8 mouse cellular contexts compared by ENCODE assay signal in genomic region chr9:122027081-122027913, GRCm38 (mm10). TPM values are rescaled to one million over a fixed set of nuclear protein-coding genes. Genes with fewer than 3 reads are reported as not detected.
DNase-seq lines count a peak whose midpoint lies in the region; ATAC-seq and TF ChIP-seq lines count a peak whose summit lies in the region.

No protein-coding gene starts in this region.

- H3K4me3 ChIP-seq in brown adipose tissue, adult 24 weeks (ENCODE audit: insufficient read depth, low read depth, low read length), result no peak overlapping the region
- H3K4me3 ChIP-seq in intestine, postnatal 0 days (ENCODE audit: low read depth, low read length), result no peak overlapping the region
- no peak overlapping the region for H3K4me3 ChIP-seq in lung, postnatal 0 days (ENCODE audit: low read depth, low read length)

- no peaks in the 10 kb centered on the region for H3K9me3 ChIP-seq in intestine, postnatal 0 days (ENCODE audit: control insufficient read depth)
- no peaks in the 10 kb centered on the region for H3K9me3 ChIP-seq in lung, postnatal 0 days (ENCODE audit: low read length)

- peak; percentile 77 for DNase-seq in adipocyte (ENCODE audit: low spot score)
- DNase-seq in heart, adult 11 months, result peak; percentile 100
- peak; percentile 59 for DNase-seq in lung, postnatal 0 days (ENCODE audit: low spot score)
- no peak for DNase-seq in left cerebral cortex, postnatal 36 days (ENCODE audit: low spot score in 2 of 2)
- no peak for DNase-seq in natural killer cell, adult 2 months (ENCODE audit: low spot score in 2 of 2)
- DNase-seq in spleen, postnatal 4 days (ENCODE audit: low spot score in 2 of 2), result no peak

- intact Hi-C loops in left cerebral cortex, postnatal 36 days (cut with DNase I), result no loop called here

- H3K4me2 ChIP-seq in intestine, postnatal 0 days (replicated peaks; ENCODE audit: low read depth), result no peak overlapping the region
- no peak overlapping the region for H3K4me2 ChIP-seq in lung, postnatal 0 days (replicated peaks; ENCODE audit: low read depth, low read length)

- peak; percentile 90 for TF ChIP-seq EP300 in lung, postnatal 0 days (IDR thresholded peaks at IDR 0.05)

- no peak for ATAC-seq in intestine, postnatal 0 days
- ATAC-seq in lung, postnatal 0 days, result peak; percentile 56

- 62% methylated on average over 6 of the region's 6 CpGs for WGBS in intestine, postnatal 0 days
- 57% methylated on average over 6 of the region's 6 CpGs for WGBS in lung, postnatal 0 days

- H3K27me3 ChIP-seq in intestine, postnatal 0 days (replicated peaks; ENCODE audit: control insufficient read depth, insufficient read depth, low read length), result no peaks in the 10 kb centered on the region
- H3K27me3 ChIP-seq in lung, postnatal 0 days (replicated peaks; ENCODE audit: insufficient read depth, low read length), result no peaks in the 10 kb centered on the region

- H3K27ac ChIP-seq in brown adipose tissue, adult 24 weeks (replicated peaks; ENCODE audit: low read depth, low read length), result peak overlapping the region; percentile 100
- peak overlapping the region; percentile 12; the same call in 1 of the 2 replicates for H3K27ac ChIP-seq in intestine, postnatal 0 days (ENCODE audit: low read depth, low read length)
- peak overlapping the region; percentile 81 for H3K27ac ChIP-seq in lung, postnatal 0 days (ENCODE audit: low read length)

- no peaks in the 10 kb centered on the region for H3K36me3 ChIP-seq in intestine, postnatal 0 days (ENCODE audit: control insufficient read depth, insufficient read depth)
- H3K36me3 ChIP-seq in lung, postnatal 0 days (ENCODE audit: insufficient read depth, low read length), result no peaks in the 10 kb centered on the region

- peaks cover 67% of the 10 kb centered on the region for H3K4me1 ChIP-seq in brown adipose tissue, adult 24 weeks (ENCODE audit: control insufficient read depth, insufficient read depth, insufficient read length, low read length)
- H3K4me1 ChIP-seq in intestine, postnatal 0 days (replicated peaks; ENCODE audit: control insufficient read depth, insufficient read depth, low read length), result 0 out of 2 replicates have a peak, but pooled peaks cover 3% of the 10 kb centered on the region
- H3K4me1 ChIP-seq in lung, postnatal 0 days (ENCODE audit: insufficient read depth, low read depth, low read length), result peaks cover 13% of the 10 kb centered on the region; the same call in 1 of the 2 replicates

- no peak for TF ChIP-seq CTCF in intestine, postnatal 0 days (IDR thresholded peaks at IDR 0.05; ENCODE audit: low read depth)
- TF ChIP-seq CTCF in lung, postnatal 0 days (IDR thresholded peaks at IDR 0.05), result no peak

- H3K9ac ChIP-seq in intestine, postnatal 0 days (ENCODE audit: low read depth, low read length), result no peak overlapping the region
- no peak overlapping the region for H3K9ac ChIP-seq in lung, postnatal 0 days (replicated peaks; ENCODE audit: low read depth)

RNA-seq across cellular contexts. Expression of gene Pomgnt2, which starts 30.4 kb away (rescaled TPM):
- polyA plus RNA-seq in brown adipose tissue, adult 24 weeks (2012; ENCODE audit: insufficient read depth, insufficient read length, missing spikeins), result 4.0 and 6.3 TPM in 2 replicates
- 5.7 and 7.3 TPM in 2 replicates for polyA plus RNA-seq in intestine, postnatal 0 days (2015; fragmentation: Nextera tagmentation; extraction: Ambion mirVana)
- polyA plus RNA-seq in lung, postnatal 0 days (2015; fragmentation: Nextera tagmentation; extraction: Ambion mirVana), result 4.3 and 5.6 TPM in 2 replicates
- total RNA-seq in left cerebral cortex, postnatal 36 days (2021), result 10 to 100 TPM; 38.0 to 38.2 TPM

Comparison
In these comparisons a context has a peak if more than half of its experiments do, and no peak if none do; other contexts are left out.
1. DNase-seq: peak in adipocyte (single experiment), heart, adult 11 months (single experiment) and lung, postnatal 0 days (single experiment); none in left cerebral cortex, postnatal 36 days (0 of 2), natural killer cell, adult 2 months (0 of 2) and spleen, postnatal 4 days (0 of 2).
2. H3K27ac ChIP-seq: peak in every context shown above with its lines; median percentile 100 in brown adipose tissue, adult 24 weeks; 81 in lung, postnatal 0 days; 12 in intestine, postnatal 0 days.